Mouse (Mus musculus) forebrain, postnatal 0 days (tissue): ENCODE measurements around the gene Ahnak2. TPM values are rescaled to one million over a fixed set of nuclear protein-coding genes. Genes with fewer than 3 reads are reported as not detected.

ENCODE experiments used
- ATAC-seq: fragments of 200-750 bp; cut with Nextera tagmentation; 2 replicates; pipeline ENCODE4 v1.8.0; 2017; ENCODE audit warnings: mild to moderate bottlenecking, moderate library complexity
- DNase-seq: peaks from one replicate; pipeline ENCODE4 v3.0.0-alpha.2; 2015
- H3K27ac ChIP-seq: fragments of 300-500 bp; sonication (generic); 2 replicates; pipeline ENCODE4 v1.5.1; 2014; ENCODE audit warnings: low read depth, mild to moderate bottlenecking, antibody characterized with exemption, low read length, moderate library complexity, mixed read lengths
- H3K27me3 ChIP-seq: fragments of 300-500 bp; sonication (generic); 2 replicates; pipeline ENCODE4 v1.6.1; 2014; ENCODE audit warnings: mild to moderate bottlenecking, low read length, mixed read lengths; ENCODE audit not compliant: insufficient read depth
- H3K36me3 ChIP-seq: fragments of 300-500 bp; sonication (generic); 2 replicates; pipeline ENCODE4 v1.6.1; 2014; ENCODE audit warnings: mild to moderate bottlenecking, moderate library complexity; ENCODE audit not compliant: insufficient read depth
- H3K4me1 ChIP-seq: fragments of 300-500 bp; sonication (generic); 2 replicates; pipeline ENCODE4 v1.6.1; 2014; ENCODE audit warnings: antibody characterized with exemption; ENCODE audit not compliant: insufficient read depth
- H3K4me2 ChIP-seq: fragments of 300-500 bp; sonication (generic); 2 replicates; pipeline ENCODE4 v1.6.1; 2014; ENCODE audit warnings: low read depth, mild to moderate bottlenecking, moderate library complexity
- H3K4me3 ChIP-seq: fragments of 300-500 bp; sonication (generic); 2 replicates; pipeline ENCODE4 v1.5.1; 2014; ENCODE audit warnings: low read depth, low read length, mixed read lengths
- H3K9ac ChIP-seq: fragments of 300-500 bp; sonication (generic); 2 replicates; pipeline ENCODE4 v1.6.1; 2014; ENCODE audit warnings: mild to moderate bottlenecking
- H3K9me3 ChIP-seq: fragments of 300-500 bp; sonication (generic); 2 replicates; pipeline ENCODE4 v1.6.1; 2016; ENCODE audit warnings: low read length
- CTCF ChIP-seq: sonication (generic); IDR thresholded peaks from 2 replicates; pipeline ENCODE4 v1.5.1; 2016; ENCODE audit warnings: antibody characterized with exemption, control low read depth, low read depth
- WGBS: fragments of 180-500 bp; shearing (Covaris S2); extraction: QIAGEN DNeasy Blood & Tissue Kit; methylation state at CpG from one replicate; pipeline ENCODE4 v1.1.7; 2014; 5-methylcytosine and 5-hydroxymethylcytosine counted together
- polyA plus RNA-seq: library from polyadenylated mRNA; unstranded; fragments of >200 nt; fragmentation: Nextera tagmentation; extraction: Ambion mirVana; gene quantifications from 2 replicates; pipeline ENCODE4 v1.2.1, GENCODE M21; 2015
- total RNA-seq: library from RNA; depleted of rRNA; stranded (reverse); fragments of >200 nt; gene quantifications from 2 replicates; pipeline ENCODE4 v1.2.3, GENCODE M21; 2014

Gene Ahnak2
- total and polyA plus RNA-seq, 2 experiments from 2014 or later = 1.3 to 2.5 TPM

- Histone ChIP-seq H3K9me3 (no peaks in the 10 kb centered on the region), H3K4me2 (no peak overlapping the region), H3K27me3 (no peaks in the 10 kb centered on the region), H3K36me3 (no peaks in the 10 kb centered on the region), H3K4me1 (no peaks in the 10 kb centered on the region), H3K4me3 (no peak overlapping the region), H3K27ac (no peak overlapping the region), H3K9ac (no peak overlapping the region)
- WGBS = 48% methylated on average over 9 of the region's 9 CpGs
- DNase-seq (no peak), ATAC-seq (no peak)
- no peak for TF ChIP-seq CTCF
These were observed 29.1 kb downstream of the Ahnak2 start for GRCm38 (mm10) chr12:112773366-112773765.

- Histone ChIP-seq H3K27ac (no peak overlapping the region), H3K4me1 (no peaks in the 10 kb centered on the region), H3K36me3 (no peaks in the 10 kb centered on the region), H3K4me2 (no peak overlapping the region), H3K9ac (no peak overlapping the region), H3K27me3 (no peaks in the 10 kb centered on the region), H3K9me3 (no peaks in the 10 kb centered on the region), H3K4me3 (no peak overlapping the region)
- WGBS = 92% methylated on average over 14 of the region's 14 CpGs
- DNase-seq (no peak), ATAC-seq (no peak)
- no peak for TF ChIP-seq CTCF
These were observed 30.2 kb downstream of the Ahnak2 start for GRCm38 (mm10) chr12:112772306-112772705.

- H3K27ac ChIP-seq = no peak overlapping the region
- no peak overlapping the region for H3K9ac ChIP-seq
- no peak for TF ChIP-seq CTCF
- 74% methylated on average over 4 of the region's 4 CpGs for WGBS
- no peaks in the 10 kb centered on the region for H3K9me3 ChIP-seq
- no peak overlapping the region for H3K4me2 ChIP-seq
- no peak for DNase-seq
- no peaks in the 10 kb centered on the region for H3K4me1 ChIP-seq
- H3K27me3 ChIP-seq = no peaks in the 10 kb centered on the region
- no peak for ATAC-seq
- no peaks in the 10 kb centered on the region for H3K36me3 ChIP-seq
- H3K4me3 ChIP-seq = no peak overlapping the region
These were observed 32.1 kb downstream of the Ahnak2 start for GRCm38 (mm10) chr12:112770396-112770795.

- WGBS = 71% methylated on average over 2 of the region's 2 CpGs
- H3K27ac ChIP-seq = no peak overlapping the region
- H3K9me3 ChIP-seq = no peaks in the 10 kb centered on the region
- H3K27me3 ChIP-seq = no peaks in the 10 kb centered on the region
- ATAC-seq = no peak
- no peak for TF ChIP-seq CTCF
- no peak for DNase-seq
- no peak overlapping the region for H3K4me2 ChIP-seq
- no peak overlapping the region for H3K9ac ChIP-seq
- no peak overlapping the region for H3K4me3 ChIP-seq
- H3K4me1 ChIP-seq = no peaks in the 10 kb centered on the region
- no peaks in the 10 kb centered on the region for H3K36me3 ChIP-seq
These were observed 32.7 kb downstream of the Ahnak2 start for GRCm38 (mm10) chr12:112769751-112770150.

- Histone ChIP-seq H3K9ac (no peak overlapping the region), H3K9me3 (no peaks in the 10 kb centered on the region), H3K4me3 (no peak overlapping the region), H3K27ac (no peak overlapping the region), H3K4me2 (no peak overlapping the region), H3K36me3 (no peaks in the 10 kb centered on the region), H3K4me1 (no peaks in the 10 kb centered on the region), H3K27me3 (no peaks in the 10 kb centered on the region)
- WGBS = 85% methylated on average over 6 of the region's 6 CpGs
- TF ChIP-seq CTCF = no peak
- DNase-seq (peak; percentile 15), ATAC-seq (no peak)
These were observed 33.4 kb downstream of the Ahnak2 start for GRCm38 (mm10) chr12:112769031-112769430.

GRCm38 (mm10) chr12:112768166-112768565 lies 34.3 kb downstream of the Ahnak2 start:
- no peak overlapping the region for H3K4me3 ChIP-seq
- no peak for TF ChIP-seq CTCF
- WGBS = 92% methylated on average over 8 of the region's 8 CpGs

GRCm38 (mm10) chr12:112767036-112767890 lies 35.2 kb downstream of the Ahnak2 start:
- Histone ChIP-seq H3K4me1 (no peaks in the 10 kb centered on the region), H3K9me3 (no peaks in the 10 kb centered on the region), H3K4me2 (no peak overlapping the region), H3K27ac (no peak overlapping the region), H3K36me3 (no peaks in the 10 kb centered on the region), H3K27me3 (no peaks in the 10 kb centered on the region), H3K9ac (no peak overlapping the region), H3K4me3 (no peak overlapping the region)
- WGBS = 92% methylated on average over 16 of the region's 16 CpGs
- DNase-seq = no peak
- ATAC-seq = no peak
- no peak for TF ChIP-seq CTCF

More at GRCm38 (mm10) chr12:112768166-112768565, 34.3 kb downstream of the Ahnak2 start:
- Histone ChIP-seq H3K27ac (no peak overlapping the region), H3K9ac (no peak overlapping the region), H3K27me3 (no peaks in the 10 kb centered on the region), H3K9me3 (no peaks in the 10 kb centered on the region), H3K4me2 (no peak overlapping the region), H3K36me3 (no peaks in the 10 kb centered on the region), H3K4me1 (no peaks in the 10 kb centered on the region)
- DNase-seq (no peak), ATAC-seq (no peak)
